Mouse (Mus musculus): ENCODE results near the gene Shisa8.
A peak's percentile ranks its signal among the peaks of the same experiment; 100 is the strongest.

The Shisa8 gene

GRCm38 (mm10) chr15:82221104-82221860, 8.7 kb upstream of the Shisa8 start:
- DNase-seq: no peak

GRCm38 (mm10) chr15:82220003-82220675, 7.5 kb upstream of the Shisa8 start:
- DNase-seq: no peak

GRCm38 (mm10) chr15:82218778-82219666, 6.4 kb upstream of the Shisa8 start:
- DNase-seq: no peak

- DNase-seq: no peak
Observed at GRCm38 (mm10) chr15:82217980-82218379, 5.4 kb upstream of the Shisa8 start.

GRCm38 (mm10) chr15:82217039-82217438, 4.4 kb upstream of the Shisa8 start:
- DNase-seq: no peak

GRCm38 (mm10) chr15:82216142-82216827, 3.7 kb upstream of the Shisa8 start:
- DNase-seq: no peak

- DNase-seq: peak; percentile 69
Observed at GRCm38 (mm10) chr15:82215332-82216046, 2.9 kb upstream of the Shisa8 start.

- DNase-seq: no peak
Observed at GRCm38 (mm10) chr15:82213222-82213621, 607 bp upstream of the Shisa8 start.

GRCm38 (mm10) chr15:82211911-82212751, 484 bp downstream of the Shisa8 start:
- peak; percentile 65 for DNase-seq

- DNase-seq: no peak
Observed at GRCm38 (mm10) chr15:82211281-82211680, 1.3 kb downstream of the Shisa8 start.

GRCm38 (mm10) chr15:82210801-82211200, 1.8 kb downstream of the Shisa8 start:
- no peak for DNase-seq

GRCm38 (mm10) chr15:82209295-82210050, 3.1 kb downstream of the Shisa8 start:
- no peak for DNase-seq

GRCm38 (mm10) chr15:82208307-82208706, 4.3 kb downstream of the Shisa8 start:
- no peak for DNase-seq

- DNase-seq: no peak
Observed at GRCm38 (mm10) chr15:82207504-82208219, 5.0 kb downstream of the Shisa8 start.

- DNase-seq: no peak
Observed at GRCm38 (mm10) chr15:82207105-82207459, 5.5 kb downstream of the Shisa8 start.

GRCm38 (mm10) chr15:82206365-82207104, 6.1 kb downstream of the Shisa8 start:
- DNase-seq: peak; percentile 94

GRCm38 (mm10) chr15:82204680-82205371, 7.8 kb downstream of the Shisa8 start:
- DNase-seq: no peak

- peak; percentile 78 for DNase-seq
Observed at GRCm38 (mm10) chr15:82203611-82204351, 8.8 kb downstream of the Shisa8 start.
